Mouse (Mus musculus) brain, embryonic 14.5 days (tissue): ENCODE results near the gene Keap1. TPM values are rescaled to one million over a fixed set of nuclear protein-coding genes. Genes with fewer than 3 reads are reported as not detected.

ENCODE experiments used
- DNase-seq: peaks from one replicate; pipeline ENCODE4 v3.0.0-alpha.2; 2011; ENCODE audit warnings: low read depth
- CTCF ChIP-seq: fragments of 200-500 bp; IDR thresholded peaks from 2 replicates; pipeline ENCODE4 v1.5.1; 2012; ENCODE audit warnings: inconsistent platforms, mild to moderate bottlenecking, moderate library complexity, borderline replicate concordance; ENCODE audit not compliant: insufficient read depth, insufficient read length; ENCODE audit errors: extremely low read depth
- POLR2A ChIP-seq: fragments of 200-500 bp; IDR thresholded peaks from 2 replicates; pipeline ENCODE4 v1.6.1; 2012; ENCODE audit warnings: mild to moderate bottlenecking, inconsistent platforms, borderline replicate concordance; ENCODE audit not compliant: poor library complexity, insufficient read depth, insufficient read length, severe bottlenecking; ENCODE audit errors: extremely low read depth
- polyA plus RNA-seq: library from polyadenylated mRNA; depleted of rRNA; stranded (reverse); fragments of >200 nt; gene quantifications from 2 replicates; pipeline ENCODE4 v1.2.3, GENCODE M21; 2012; rRNA removed

Keap1 gene
- 58.7 and 59.7 TPM in 2 replicates for polyA plus RNA-seq

DNA sequence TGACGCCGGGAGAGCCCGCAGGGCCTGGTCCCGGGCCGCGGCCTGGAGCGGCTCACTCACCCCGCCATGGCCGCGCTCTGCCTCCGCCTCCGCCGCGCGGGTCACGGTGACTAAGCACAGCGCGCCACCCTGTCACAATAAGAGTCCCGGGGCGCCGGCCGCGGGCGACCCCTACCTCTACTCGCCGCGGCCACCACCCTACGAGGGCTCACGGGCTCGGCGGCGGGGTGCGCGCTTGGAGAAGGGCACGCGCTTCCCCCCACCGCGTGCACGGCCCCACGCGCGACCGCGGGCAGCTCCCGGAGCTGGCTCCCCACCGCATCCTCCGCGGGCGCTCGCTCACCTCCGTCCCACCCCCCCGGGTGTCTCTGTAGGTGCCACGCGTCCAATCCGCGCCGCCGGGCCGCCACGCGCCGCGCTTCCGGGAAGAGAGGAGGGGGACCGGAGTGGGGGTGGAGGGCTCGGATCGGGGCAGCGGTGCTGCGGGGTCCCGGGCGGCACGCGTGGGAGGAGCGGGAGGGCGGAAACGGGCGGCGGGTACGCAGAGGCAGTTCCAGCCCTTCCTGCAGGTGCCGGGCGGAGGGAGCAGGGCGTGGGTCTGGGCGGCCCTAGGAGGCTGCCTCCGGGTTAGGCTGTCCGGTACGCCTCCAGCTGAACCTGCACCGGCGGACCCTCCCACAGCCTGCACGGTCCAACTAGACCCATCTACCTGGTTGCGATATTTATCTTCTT, at the start of gene Keap1:
Gene Keap1 (minus strand): TSS at position 629 of the 732 bp plus-strand sequence.
- TF ChIP-seq CTCF: no peak
- TF ChIP-seq POLR2A: peak; percentile 62; the same call in 1 of the 2 replicates
- peak; percentile 84 for DNase-seq

DNA sequence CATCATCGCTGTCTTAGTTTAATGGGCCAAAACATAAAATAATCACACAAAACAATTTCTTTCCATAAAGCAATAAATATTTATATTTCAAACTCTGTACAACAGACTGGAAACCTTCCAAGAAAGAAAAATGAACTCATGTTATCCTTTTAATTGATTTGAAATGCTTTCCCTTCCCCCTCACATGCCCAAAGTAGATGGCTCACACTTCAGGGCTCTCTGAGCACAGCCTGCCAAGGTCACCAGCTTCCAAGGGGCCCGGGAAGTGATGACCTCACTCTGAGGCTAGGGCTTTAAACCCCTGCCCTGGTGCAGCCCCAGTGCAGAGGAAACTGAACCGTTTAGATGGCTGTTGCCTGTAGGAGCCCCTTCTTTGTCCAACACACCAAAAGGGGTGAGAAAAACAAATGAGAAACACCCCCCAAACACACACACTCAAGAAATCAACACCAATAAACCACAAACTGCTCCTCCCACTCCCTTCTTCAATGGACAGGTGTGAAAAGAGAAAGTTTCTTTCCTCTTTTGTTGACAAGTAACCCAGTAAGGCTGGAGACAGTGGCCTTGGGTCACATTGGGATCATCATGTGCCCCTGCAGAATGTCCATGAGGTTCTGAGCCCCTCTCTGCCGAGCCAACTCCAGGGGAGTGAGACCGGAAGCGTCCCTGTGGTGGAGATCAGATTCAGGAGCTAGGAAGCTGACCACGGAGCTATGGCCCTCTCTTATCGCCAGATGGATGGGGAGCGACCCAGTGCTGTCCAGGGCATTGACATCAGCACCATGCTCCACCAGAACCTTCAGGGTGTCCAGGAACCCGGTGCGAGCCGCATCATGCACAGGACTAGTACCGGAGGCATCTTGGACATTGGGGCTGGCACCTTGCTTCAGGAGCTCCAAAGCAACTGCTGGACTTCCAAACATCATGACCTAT, 49.5 kb upstream of the Keap1 start:
- DNase-seq: peak; percentile 24
- TF ChIP-seq POLR2A (no peak), CTCF (no peak)

GRCm38 (mm10) chr9:21287571-21288402, 48.6 kb upstream of the Keap1 start, which contains the start of gene Kri1:
Kri1 (minus strand) TSS chr9:21287969.
- DNase-seq: peak; percentile 99
- TF ChIP-seq CTCF (no peak), POLR2A (0 out of 2 replicates have a peak, but pooled peaks have one; percentile 49)

DNA sequence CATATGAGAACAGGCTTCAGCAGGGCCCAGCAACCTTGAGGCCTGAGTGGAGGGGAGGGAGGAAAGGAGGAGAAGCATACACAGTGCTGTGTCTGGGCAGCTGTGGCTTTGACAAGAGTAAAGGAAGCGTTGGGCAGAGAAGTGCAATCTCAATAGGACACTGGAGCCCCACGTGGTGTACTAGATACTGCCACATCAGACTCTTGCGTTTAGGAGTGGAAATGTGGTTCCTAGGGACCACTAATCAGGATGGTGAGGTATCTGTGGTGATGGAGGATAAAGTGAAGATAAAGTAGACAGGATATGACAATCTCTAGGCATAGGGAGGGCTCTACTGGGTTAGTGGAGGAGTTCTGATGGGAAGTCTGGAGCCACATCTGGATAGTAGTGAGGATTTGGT, 47.6 kb upstream of the Keap1 start:
- TF ChIP-seq POLR2A: no peak
- TF ChIP-seq CTCF: no peak

DNA sequence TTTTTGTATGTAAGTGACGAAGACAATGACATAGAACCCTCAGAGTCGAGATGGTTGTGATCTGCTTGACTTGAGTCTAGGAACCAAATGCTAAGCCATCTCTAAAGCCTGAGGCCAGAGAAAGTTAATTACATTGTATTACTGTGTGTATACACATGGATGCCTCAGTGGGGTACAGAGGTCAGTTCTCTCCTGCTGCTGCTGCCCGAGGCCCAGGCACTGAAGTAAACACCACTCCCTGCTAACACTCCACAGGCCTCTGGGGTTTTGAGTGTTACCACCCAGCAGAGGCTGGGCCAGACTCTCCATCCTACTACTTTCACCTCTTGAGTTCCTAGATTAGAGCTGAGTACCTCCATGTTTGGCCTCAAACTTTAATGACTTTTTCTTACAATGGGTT, 44.8 kb upstream of the Keap1 start:
- DNase-seq: no peak
- TF ChIP-seq POLR2A (no peak), CTCF (no peak)

More for the DNA sequence above, 47.6 kb upstream of the Keap1 start:
- DNase-seq: no peak

DNA sequence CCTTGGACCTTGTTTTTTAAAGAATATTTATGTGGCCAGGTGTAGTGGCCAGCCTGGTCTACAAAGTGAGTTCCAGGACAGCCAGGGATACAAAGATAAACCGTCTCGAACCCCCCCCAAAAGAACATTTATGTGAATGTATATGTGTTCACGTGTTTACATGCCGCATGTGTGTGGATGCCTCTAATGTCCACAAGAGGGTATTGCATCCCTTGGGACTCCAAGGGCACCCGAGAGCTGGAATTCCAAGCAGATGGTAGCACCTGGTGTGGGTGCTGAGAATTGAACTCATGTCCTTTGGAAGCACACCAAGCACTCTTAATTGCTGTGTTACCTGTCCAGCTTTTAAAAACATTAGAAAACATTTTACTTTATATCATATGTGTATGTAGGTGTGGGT, 44.4 kb upstream of the Keap1 start:
- TF ChIP-seq POLR2A: no peak
- TF ChIP-seq CTCF: no peak
- DNase-seq: no peak

- DNase-seq: no peak
- TF ChIP-seq CTCF (no peak), POLR2A (no peak)
These were observed 38.6 kb upstream of the Keap1 start for GRCm38 (mm10) chr9:21277776-21278175.

GRCm38 (mm10) chr9:21276307-21276706, 37.1 kb upstream of the Keap1 start:
- TF ChIP-seq CTCF (no peak), POLR2A (no peak)

GRCm38 (mm10) chr9:21275727-21276126, 36.6 kb upstream of the Keap1 start:
- DNase-seq: no peak
- no peak for TF ChIP-seq CTCF
- TF ChIP-seq POLR2A: no peak

More at GRCm38 (mm10) chr9:21276307-21276706, 37.1 kb upstream of the Keap1 start:
- DNase-seq: no peak

- no peak for DNase-seq
- no peak for TF ChIP-seq POLR2A
- TF ChIP-seq CTCF: no peak
These were observed 36.0 kb upstream of the Keap1 start for GRCm38 (mm10) chr9:21275013-21275710.
